Mouse (Mus musculus) heart, postnatal 0 days (tissue): ENCODE data around the gene Cbx8.

Source experiments
- CTCF ChIP-seq: IDR thresholded peaks from 2 replicates; pipeline ENCODE4 v1.5.1; 2016; ENCODE audit warnings: antibody characterized with exemption, control low read depth, low read depth
- EP300 ChIP-seq: IDR thresholded peaks from 2 replicates; pipeline ENCODE4 v1.6.1; 2016; ENCODE audit warnings: antibody characterized with exemption, low read depth

DNA sequence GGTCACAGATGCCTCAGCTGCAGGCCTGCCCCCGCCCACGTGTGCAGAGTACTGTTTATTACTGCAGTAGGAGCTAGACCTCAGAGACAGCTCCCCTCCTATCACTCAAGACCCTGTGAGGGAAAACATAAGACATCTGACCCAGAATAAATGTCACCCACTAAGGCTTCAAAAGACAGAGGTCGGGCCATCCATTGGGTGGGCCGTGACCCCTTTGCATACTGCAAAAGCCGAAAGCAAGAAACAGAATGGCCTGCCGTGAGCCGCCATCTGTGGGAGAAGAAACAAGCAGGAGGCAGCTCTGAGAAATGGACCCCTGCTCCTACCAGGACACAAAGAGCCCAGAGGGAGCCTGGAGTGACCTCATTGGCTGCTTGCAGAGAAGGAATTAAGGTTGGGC, 23.3 kb downstream of the Cbx8 start:
- TF ChIP-seq CTCF: no peak
- no peak for TF ChIP-seq EP300
